Mouse (Mus musculus) left cerebral cortex, postnatal 4 days (tissue): Measurements from ENCODE around the gene Slc1a7. TPM values are rescaled to one million over a fixed set of nuclear protein-coding genes. Genes with fewer than 3 reads are reported as not detected.

Source experiments
- DNase-seq: peaks from one replicate; pipeline ENCODE4 v3.0.0-alpha.2; 2022
- intact Hi-C: fragments of 180-260 bp; cut with DNase I; formaldehyde crosslinking; loops from one replicate; pipeline ENCODE4 v1.15.1; 2025
- total RNA-seq, 2 experiments: library from RNA; stranded (reverse); gene quantifications; 2 replicates each; pipeline ENCODE4 v1.2.3; 2021

The Slc1a7 gene
- total RNA-seq, 2 experiments from 2014 or later = not detected

GRCm38 (mm10) chr4:108005328-108005727 is 37.2 kb downstream of the Slc1a7 start:
- DNase-seq = peak; percentile 67
- intact Hi-C loops = no loop called here

DNA sequence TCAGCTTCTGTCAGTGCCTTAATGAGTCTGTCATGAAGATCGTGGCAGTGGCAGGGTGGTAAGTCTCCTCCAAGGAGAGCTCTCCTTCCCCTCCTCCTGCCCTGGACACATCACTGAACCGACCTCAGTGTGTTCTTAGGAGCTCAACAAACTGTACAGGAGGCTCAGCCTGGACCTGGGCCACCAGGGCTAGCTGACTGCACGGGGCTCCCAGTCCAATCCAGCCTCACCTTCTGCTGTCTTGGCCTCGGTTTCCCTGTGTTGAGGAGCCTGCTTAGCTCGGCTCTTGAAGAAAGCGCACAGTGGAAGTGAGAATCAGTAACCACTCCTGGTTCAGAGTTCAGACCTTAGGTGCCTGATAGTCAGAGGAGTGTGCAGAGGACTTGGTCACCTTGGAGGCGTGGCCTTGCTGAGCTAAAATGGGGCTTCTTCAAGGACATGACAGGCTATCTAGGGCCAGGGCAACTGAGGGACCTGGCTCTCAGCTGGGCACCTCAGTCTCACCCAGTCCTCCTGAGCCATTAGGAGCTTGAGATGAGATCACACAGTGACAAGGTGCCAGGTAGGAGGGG is 39.5 kb downstream of the Slc1a7 start:
- no peak for DNase-seq
- intact Hi-C loops = no loop called here

DNA sequence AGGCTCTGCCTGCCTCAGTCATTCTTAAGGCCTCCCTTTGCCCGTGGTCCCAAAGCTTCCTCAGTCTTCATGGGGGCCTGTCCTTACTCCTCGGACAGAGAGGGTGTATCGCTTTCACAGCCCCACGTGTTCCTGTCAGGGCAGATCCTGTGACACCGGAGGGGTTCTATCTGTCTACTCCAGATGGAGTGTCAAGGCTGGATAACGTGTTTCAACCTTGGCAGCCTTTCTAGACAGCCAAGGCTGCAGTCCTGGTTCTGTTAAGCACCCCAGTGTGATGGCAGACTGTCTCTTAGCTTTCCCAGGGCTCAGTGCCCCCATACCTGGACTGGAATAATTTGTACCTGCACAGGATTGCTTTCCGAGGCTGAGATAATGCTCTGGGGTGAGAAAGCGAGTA is 40.4 kb downstream of the Slc1a7 start:
- intact Hi-C loops = no loop called here
- DNase-seq = no peak

DNA sequence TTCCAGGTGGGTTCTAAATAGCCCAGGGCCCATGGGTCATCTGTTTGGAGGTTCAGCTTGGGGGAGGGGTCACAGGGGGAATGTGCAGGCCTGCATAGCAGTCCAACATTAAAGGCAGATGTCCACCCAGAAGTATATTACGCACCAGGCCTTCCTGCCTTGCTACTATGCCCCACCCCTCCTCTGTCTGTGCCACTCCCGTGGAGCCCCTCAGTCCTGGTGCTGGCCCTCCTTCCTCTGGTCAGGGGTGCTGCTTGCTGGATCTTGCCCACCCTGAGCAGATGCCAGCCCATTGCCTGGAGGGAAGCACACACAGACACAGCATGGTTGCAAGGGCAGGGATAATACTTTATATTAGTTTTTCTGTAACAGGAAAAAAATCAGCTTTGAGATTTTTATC is 46.3 kb downstream of the Slc1a7 start:
- intact Hi-C loops = no loop called here

GRCm38 (mm10) chr4:108015067-108015765 is 47.1 kb downstream of the Slc1a7 start:
- no peak for DNase-seq
- intact Hi-C loops = no loop called here

More for the DNA sequence above, 46.3 kb downstream of the Slc1a7 start:
- no peak for DNase-seq

DNA sequence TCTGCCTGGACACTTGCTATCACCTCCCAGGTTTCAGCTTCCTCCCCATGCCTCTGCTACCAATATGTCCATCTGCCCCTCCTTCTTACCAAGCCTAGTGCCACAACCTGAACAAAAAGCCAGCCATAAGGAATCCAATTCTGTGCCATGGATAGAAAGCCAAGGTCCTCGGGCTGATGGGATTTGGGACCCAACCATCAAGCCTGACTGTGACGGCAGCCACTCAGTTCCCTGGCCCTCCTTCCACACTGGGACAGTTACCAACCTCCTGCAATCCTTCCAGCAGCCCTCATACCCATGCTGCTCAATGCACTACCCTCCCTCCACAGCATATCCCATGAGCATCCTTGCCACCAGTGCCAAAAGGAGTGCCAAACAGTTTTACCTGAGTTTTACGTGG is 48.2 kb downstream of the Slc1a7 start:
- intact Hi-C loops = no loop called here
- peak; percentile 68 for DNase-seq

- intact Hi-C loops = no loop called here
- no peak for DNase-seq
Measured at GRCm38 (mm10) chr4:108017839-108018238, 49.7 kb downstream of the Slc1a7 start.

DNA sequence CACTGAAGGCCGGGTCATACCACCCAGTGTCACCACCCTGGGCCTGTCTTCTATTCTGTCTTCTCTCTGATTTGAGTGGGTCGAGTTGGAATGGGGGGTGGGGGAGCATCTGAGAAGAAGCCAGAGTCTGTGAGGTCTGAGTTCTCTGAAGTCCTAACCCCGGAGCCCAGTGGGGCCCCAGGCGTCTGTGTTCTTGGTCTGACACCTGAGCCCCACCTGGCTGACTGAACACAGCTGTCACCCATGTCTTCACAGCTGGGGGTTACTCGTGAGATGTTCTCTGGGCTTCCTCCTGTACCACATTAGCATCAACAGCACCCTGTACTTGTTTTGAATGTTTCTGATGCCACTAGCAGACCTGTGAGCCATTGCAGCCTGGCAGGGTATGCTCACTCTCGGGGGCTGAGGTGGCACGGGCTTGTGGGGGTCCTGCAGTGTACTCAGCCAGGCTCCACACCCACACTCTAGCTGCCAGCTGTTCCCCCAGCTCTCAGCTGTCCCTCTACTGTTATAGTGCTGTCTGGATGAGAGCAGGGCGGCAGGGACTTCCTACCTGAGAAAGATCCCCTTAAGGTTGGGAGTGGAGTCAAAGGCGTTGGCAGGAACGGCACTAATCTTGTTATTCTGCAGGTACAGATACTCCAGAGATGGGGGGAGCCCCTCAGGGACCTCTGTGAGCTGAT is 50.2 kb downstream of the Slc1a7 start:
- no peak for DNase-seq
- intact Hi-C loops = no loop called here

- no peak for DNase-seq
- intact Hi-C loops = no loop called here
Measured at GRCm38 (mm10) chr4:108018961-108019921, 51.1 kb downstream of the Slc1a7 start.

DNA sequence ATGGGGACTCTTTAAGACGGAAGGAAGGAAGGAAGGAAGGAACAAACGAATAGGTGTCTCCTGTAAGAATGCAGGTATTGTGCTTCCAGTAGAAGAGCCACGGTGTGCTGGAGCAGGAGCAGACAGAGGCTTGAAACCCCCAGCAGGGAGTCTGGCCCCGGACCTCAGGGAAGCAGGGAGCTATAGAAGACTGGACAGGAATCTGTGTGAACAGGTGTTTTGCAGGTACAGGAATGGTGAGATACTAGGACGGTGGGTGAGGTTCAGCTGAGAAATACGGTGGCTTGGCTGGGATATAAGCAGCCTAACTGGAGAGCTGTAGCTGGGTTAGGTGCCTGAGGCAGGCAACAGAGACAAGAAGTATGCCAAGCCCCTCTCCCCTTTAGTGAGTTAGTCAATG is 52.0 kb downstream of the Slc1a7 start:
- intact Hi-C loops = no loop called here
- DNase-seq = no peak

DNA sequence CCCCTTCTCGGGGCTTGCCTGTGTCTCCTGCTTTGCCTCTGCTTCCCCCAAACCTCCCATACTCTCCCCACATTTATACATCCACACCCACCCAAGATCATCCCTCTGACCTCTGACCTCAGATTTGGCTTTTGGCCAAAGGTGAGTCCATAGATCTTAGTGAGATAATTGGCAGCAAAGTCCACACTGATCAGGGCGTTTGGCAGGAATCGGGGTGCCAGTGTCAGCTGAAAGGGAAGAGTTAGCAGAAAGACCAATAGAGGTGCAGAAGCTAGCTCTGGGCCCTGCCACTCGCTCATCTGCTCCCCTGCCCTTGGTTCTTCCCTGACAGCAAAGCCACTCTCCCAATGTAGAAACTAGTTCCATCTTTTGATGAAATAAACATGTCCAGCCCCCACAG is 55.1 kb downstream of the Slc1a7 start:
- no peak for DNase-seq
- intact Hi-C loops = no loop called here

DNA sequence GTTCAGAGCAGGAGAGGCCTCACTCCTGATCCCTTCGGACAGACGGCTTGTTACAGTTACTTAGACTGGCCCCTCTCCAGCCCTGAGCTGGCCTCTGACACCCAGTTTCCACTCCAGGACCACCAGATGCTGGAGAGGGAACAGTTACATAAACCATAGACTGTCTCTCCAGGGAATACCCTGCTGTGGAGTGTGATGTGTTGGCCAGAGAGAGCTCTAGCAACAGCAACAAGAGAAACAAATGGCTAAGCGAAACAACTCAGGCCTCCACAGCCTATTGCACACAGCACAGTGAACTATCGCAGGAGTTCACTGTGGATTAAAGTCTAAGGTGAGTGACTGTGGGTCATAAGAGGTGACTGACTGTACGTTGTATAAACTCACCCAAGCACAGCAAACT is 56.5 kb downstream of the Slc1a7 start:
- intact Hi-C loops = no loop called here
- no peak for DNase-seq

DNA sequence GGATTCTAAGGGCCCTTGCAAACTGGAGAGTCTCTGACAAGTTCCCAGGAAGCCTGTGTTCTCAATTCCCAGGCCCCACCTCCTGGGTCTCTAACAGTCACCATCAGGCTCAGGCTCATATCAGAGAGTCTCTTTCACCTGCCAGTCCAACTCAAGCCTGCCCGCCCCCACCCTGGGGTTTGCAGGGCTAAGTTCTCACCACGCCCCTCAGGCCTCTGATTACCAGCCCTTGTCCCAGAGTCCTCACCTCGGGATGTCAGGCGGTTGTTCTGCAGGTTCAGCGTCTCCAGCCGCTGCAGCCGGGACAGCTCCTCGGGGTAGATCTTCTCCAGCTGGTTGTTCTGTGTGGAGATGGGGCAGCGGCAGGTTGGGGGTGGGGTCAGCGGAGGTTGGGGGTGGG is 57.1 kb downstream of the Slc1a7 start:
- intact Hi-C loops = no loop called here
- no peak for DNase-seq

GRCm38 (mm10) chr4:108026193-108026592 is 58.1 kb downstream of the Slc1a7 start:
- DNase-seq = no peak
- intact Hi-C loops = no loop called here

GRCm38 (mm10) chr4:108030888-108031501 is 62.9 kb downstream of the Slc1a7 start:
- intact Hi-C loops = no loop called here
- DNase-seq = no peak

GRCm38 (mm10) chr4:108031502-108032351 is 63.6 kb downstream of the Slc1a7 start:
- intact Hi-C loops = no loop called here
- DNase-seq = peak; percentile 43

- no peak for DNase-seq
- intact Hi-C loops = no loop called here
Measured at GRCm38 (mm10) chr4:108032352-108032849, 64.3 kb downstream of the Slc1a7 start.

GRCm38 (mm10) chr4:108033041-108033764 is 65.1 kb downstream of the Slc1a7 start:
- intact Hi-C loops = no loop called here
- DNase-seq = no peak

DNA sequence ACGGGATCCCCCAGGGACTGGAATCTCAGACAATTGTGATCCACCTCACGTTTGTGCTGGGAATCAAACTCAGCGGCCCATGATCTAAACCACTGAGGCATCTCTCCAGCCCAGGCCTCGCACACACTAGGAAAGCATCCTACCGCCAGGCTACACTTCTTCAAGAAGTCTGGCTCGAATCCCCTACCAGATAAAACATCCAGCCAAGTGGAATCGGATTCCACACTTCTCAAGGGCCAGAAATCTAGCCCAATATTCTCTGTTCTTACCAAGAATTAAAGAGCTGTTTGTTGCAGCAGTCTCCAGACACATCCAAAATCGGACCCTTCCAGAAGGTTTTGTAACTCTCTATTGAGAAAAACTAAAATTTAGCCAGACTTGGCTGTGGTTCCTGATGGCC is 68.9 kb downstream of the Slc1a7 start:
- DNase-seq = no peak
- intact Hi-C loops = no loop called here
